Mouse (Mus musculus): Measurements from ENCODE around the gene Ly6g6e.

Ly6g6e gene

DNA sequence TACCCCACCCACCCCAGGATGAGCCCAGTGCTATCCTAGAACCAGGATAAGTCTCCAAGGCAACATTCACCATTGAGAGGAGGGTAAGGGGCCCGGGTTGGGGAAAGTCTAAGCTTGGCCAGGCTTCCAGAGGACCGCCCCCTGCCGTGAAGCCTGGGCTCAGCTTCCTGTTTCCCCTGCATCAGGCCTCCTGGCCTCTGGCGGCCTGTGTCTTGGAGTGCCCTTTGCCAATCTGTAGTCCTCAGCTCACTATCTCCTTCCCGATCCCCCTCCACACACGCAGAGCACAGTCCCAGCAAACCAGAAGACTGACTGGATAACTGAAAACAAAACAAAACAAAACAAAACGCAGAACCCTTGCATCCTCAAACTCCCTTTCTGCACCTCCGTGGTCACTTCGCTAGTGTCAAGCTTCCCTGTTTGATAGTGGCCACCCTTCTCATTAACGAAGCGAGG, 27.1 kb upstream of the Ly6g6e start, which contains the start of gene Clic1:
Gene Clic1, plus strand, starts transcription at position 406 of the 456 bp plus-strand sequence.
- peak; percentile 58 to 73 for DNase-seq (ENCODE audit: inconsistent age in 2 of 2, low spot score in 1 of 2)

DNA sequence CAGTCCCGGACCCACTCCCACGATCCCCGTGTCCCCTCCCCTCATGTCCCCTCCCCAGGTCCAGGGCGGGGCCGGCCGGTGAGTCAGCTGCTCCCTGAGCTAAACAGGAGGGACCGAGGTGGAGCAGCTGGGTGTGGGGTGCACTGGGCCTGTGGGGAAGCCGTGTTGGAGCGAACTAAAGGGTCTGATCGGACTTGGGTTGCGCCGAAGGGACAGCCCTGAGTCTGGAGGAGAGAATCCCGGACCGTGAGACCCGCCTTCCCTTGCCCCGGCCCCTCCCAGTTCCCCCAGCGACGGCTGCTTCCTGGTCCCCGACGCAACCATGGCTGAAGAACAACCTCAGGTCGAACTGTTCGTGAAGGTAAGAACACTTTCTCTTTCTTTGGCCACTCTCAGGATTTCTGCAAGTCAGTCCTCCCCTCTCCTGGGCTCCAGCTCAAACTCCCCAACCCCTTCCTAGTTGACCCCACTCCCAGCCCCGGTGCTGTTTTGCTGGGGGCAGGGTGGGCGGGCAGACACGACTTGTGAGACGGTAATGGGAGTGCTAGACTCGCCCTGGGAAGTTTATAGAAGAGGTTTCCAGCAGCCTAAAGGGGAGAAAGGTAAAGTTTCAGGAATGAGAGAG, 26.5 kb upstream of the Ly6g6e start:
- peak; percentile 84 to 93 for DNase-seq (ENCODE audit: inconsistent age in 2 of 2, low spot score in 1 of 2)

DNA sequence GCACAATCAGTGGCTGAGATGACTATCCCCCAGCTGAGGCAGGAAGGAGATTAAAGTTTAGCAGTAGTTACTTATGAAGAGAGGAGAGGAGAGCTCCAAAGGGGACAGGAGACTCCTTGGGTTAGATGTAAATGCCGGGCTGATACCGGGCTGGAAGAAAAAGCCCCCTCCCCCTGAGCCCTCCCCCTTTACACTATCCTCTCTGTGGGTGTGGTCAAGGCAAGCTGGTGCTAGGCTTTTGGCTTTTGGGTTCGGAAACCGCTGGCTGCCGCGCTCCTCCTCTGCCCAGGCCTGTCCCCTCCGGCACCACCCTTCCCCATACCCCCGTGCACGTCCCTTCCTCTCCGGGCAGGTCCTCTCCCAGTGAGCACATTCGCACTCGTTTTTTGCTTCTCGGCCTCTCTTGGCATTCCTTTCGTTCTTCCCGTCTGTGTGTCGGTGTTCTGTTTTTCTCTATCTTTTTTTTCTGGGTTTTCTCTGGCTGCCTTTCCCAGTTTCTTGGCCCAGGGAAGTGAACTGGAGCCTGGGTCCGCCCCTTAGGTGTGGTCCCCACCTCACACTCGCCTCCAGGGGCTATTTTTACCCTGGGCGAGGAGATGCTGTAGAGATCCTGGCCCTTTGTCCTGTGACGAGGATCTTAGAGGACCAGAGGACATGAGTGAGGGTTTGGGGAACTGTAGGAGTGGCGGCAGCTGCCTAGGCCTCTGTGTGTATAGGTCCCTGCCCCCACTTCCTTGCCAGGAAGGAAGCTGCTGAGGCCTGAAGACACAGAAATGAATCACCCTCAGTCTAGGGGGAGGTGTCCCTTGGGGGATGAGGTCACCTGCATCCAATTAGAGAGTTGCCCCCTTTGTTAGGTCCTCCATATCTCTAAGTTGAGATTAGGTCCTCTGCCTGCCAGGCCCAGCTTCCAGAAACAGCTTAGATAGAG, 25.3 kb upstream of the Ly6g6e start:
- peak; percentile 86 to 91 for DNase-seq (ENCODE audit: inconsistent age in 2 of 2, low spot score in 1 of 2)

DNA sequence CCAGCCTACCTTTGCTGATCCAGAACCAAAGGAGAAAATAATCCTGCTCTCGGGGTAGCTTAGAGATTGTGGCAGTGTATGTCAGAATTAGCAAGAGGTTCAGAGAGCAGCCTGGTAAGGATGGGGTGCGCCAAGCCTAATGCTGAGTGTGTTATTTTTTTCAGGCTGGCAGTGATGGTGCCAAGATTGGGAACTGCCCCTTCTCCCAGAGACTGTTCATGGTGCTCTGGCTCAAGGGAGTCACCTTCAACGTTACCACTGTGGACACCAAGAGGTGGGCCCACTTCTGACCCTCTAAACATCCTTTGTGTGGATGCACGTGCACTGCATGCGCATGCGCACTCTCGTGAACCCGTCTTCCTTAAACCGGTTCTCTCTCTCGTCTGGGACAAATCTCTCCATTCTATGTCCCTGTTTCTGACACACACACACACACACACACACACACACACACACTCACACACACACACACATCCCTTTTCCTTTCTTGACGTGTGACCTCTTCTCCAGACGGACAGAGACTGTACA, 24.4 kb upstream of the Ly6g6e start:
- DNase-seq (ENCODE audit: inconsistent age in 2 of 2, low spot score in 1 of 2) = no peak

- DNase-seq (ENCODE audit: inconsistent age in 2 of 2, low spot score in 1 of 2) = no peak
These were observed 20.8 kb upstream of the Ly6g6e start for GRCm38 (mm10) chr17:35055691-35056495.

- DNase-seq (ENCODE audit: inconsistent age in 2 of 2, low spot score in 1 of 2) = no peak
These were observed 19.6 kb upstream of the Ly6g6e start for GRCm38 (mm10) chr17:35057090-35057489.

GRCm38 (mm10) chr17:35058316-35058715, 18.4 kb upstream of the Ly6g6e start:
- no peak for DNase-seq (ENCODE audit: inconsistent age in 2 of 2, low spot score in 1 of 2)

- peak; percentile 89 to 95 for DNase-seq (ENCODE audit: inconsistent age in 2 of 2, low spot score in 1 of 2)
These were observed 17.5 kb upstream of the Ly6g6e start, which contains the start of gene Ddah2 for GRCm38 (mm10) chr17:35058911-35059892. Gene Ddah2 (plus strand): TSS chr17:35059035.

- peak in 1 of 2 experiments; percentile 26 for DNase-seq (ENCODE audit: inconsistent age in 2 of 2, low spot score in 1 of 2)
These were observed 16.6 kb upstream of the Ly6g6e start for GRCm38 (mm10) chr17:35060071-35060470.

GRCm38 (mm10) chr17:35060737-35061297, 15.9 kb upstream of the Ly6g6e start:
- peak; percentile 29 to 42 for DNase-seq (ENCODE audit: inconsistent age in 2 of 2, low spot score in 1 of 2)

GRCm38 (mm10) chr17:35061299-35061698, 15.4 kb upstream of the Ly6g6e start:
- no peak for DNase-seq (ENCODE audit: inconsistent age in 2 of 2, low spot score in 1 of 2)

DNA sequence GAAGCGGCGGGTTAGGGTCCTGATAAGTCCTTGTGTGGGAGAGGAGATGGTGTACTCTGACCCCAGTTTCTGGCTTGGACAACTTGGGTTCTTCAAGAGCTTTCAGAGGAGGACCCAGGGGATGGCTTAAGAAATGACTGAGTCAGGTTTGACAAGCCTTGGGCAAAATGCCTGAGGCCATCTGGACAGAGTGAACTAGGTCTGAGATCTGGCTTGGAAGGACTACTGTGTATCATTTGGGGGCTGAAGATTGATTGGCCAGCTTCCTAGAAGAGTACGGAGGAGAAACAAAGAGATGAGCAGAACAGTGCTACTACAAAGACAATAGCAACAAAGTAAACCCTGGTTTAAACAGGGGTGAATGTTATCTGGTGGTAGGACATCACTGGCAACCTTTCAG, 13.2 kb upstream of the Ly6g6e start:
- peak in 1 of 2 experiments; percentile 64 for DNase-seq (ENCODE audit: inconsistent age in 2 of 2, low spot score in 1 of 2)

DNA sequence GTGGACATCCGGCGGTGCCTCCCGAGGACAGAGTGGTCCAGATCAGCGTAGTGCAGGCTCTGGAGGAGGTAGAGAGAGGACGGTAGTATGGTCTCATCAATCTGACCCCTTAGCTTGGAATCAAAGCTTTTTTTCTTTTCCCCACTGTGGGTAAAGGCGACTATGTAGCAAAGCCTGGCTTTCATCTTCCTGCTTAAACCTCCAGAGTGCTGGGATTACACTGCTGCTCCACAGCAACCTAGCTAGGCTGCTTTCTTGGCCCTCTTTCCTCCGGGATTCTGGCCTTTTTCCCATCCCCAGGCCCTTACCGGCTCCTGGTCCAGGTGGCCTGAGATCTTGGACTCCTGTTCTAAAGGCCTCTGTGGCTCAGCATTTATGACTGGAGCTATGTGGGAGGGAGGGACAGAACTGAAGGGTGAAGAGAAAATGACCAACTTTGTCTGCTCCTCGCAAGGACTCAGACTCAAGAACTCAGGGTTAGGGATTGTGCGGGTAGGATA, 12.3 kb upstream of the Ly6g6e start:
- no peak for DNase-seq (ENCODE audit: inconsistent age in 2 of 2, low spot score in 1 of 2)

GRCm38 (mm10) chr17:35064951-35065947, 11.5 kb upstream of the Ly6g6e start, which contains the start of gene Ly6g6c:
Gene Ly6g6c (plus strand): TSS chr17:35065388.
- DNase-seq (ENCODE audit: inconsistent age in 2 of 2, low spot score in 1 of 2) = peak; percentile 32 to 59

GRCm38 (mm10) chr17:35066084-35066483, 10.6 kb upstream of the Ly6g6e start, which contains the start of gene Mpig6b:
Gene Mpig6b (minus strand): TSS chr17:35066184.
- no peak for DNase-seq (ENCODE audit: inconsistent age in 2 of 2, low spot score in 1 of 2)

- peak in 1 of 2 experiments; percentile 75 for DNase-seq (ENCODE audit: inconsistent age in 2 of 2, low spot score in 1 of 2)
These were observed 8.3 kb upstream of the Ly6g6e start for GRCm38 (mm10) chr17:35068213-35068914.
